Mouse (Mus musculus): ENCODE measurements around the gene Gm20683. TPM values are rescaled to one million over a fixed set of nuclear protein-coding genes. Genes with fewer than 3 reads are reported as not detected.

The Gm20683 gene
- total RNA-seq, 1 experiment from 2014 or later = 1.3 TPM

Other genes with a start within 250 kb of the Gm20683 start
- not detected in 4 replicates for gene Gng13, start 124.6 kb downstream of the Gm20683 start, total RNA-seq (2023)
- gene Chtf18, start 114.3 kb downstream of the Gm20683 start, total RNA-seq (2023) = 7.5 to 10.0 TPM (median 8.2 TPM) in 4 replicates
- 5.7 to 7.8 TPM (median 6.6 TPM) in 4 replicates for gene Rpusd1, start 114.1 kb downstream of the Gm20683 start, total RNA-seq (2023)
- gene Mslnl, start 105.7 kb downstream of the Gm20683 start, total RNA-seq (2023) = 0.21 to 0.22 TPM in 2 of 4 replicates, not detected in the others
- gene Msln, start 87.4 kb downstream of the Gm20683 start, total RNA-seq (2023) = 0.83 TPM in 1 of 4 replicates, not detected in the others
- gene Narfl, start 68.0 kb downstream of the Gm20683 start, total RNA-seq (2023) = 33.4 to 44.4 TPM (median 34.9 TPM) in 4 replicates
- gene Haghl, start 56.1 kb downstream of the Gm20683 start, total RNA-seq (2023) = 19.7 to 25.0 TPM (median 23.7 TPM) in 4 replicates
- gene Ccdc78, start 55.2 kb downstream of the Gm20683 start, total RNA-seq (2023) = not detected in 4 replicates
- 41.7 to 46.0 TPM (median 43.2 TPM) in 4 replicates for gene Fam173a, start 48.9 kb downstream of the Gm20683 start, total RNA-seq (2023)
- gene AC134908.4, start 46.1 kb downstream of the Gm20683 start, total RNA-seq (2023) = 2.5 TPM in 1 of 4 replicates, not detected in the others
- gene Metrn, start 44.6 kb downstream of the Gm20683 start, total RNA-seq (2023) = 10.5 to 16.8 TPM (median 13.6 TPM) in 4 replicates
- gene Fbxl16, start 32.7 kb downstream of the Gm20683 start, total RNA-seq (2023) = not detected in 4 replicates
- gene Wdr24, start 18.1 kb downstream of the Gm20683 start, total RNA-seq (2023) = 18.0 to 20.7 TPM (median 18.5 TPM) in 4 replicates
- 23.7 to 30.8 TPM (median 26.6 TPM) in 4 replicates for gene Jmjd8, start 12.9 kb downstream of the Gm20683 start, total RNA-seq (2023)
- 54.6 to 61.8 TPM (median 59.7 TPM) in 4 replicates for gene Stub1, start 8.4 kb downstream of the Gm20683 start, total RNA-seq (2023)
- 2.7 to 3.4 TPM (median 2.9 TPM) in 4 replicates for gene Rhbdl1, start 4.5 kb downstream of the Gm20683 start, total RNA-seq (2023)
- 60.3 to 71.6 TPM (median 67.0 TPM) in 4 replicates for gene Rhot2, start 3.1 kb upstream of the Gm20683 start, total RNA-seq (2023)
- gene Wdr90, start 19.7 kb upstream of the Gm20683 start, total RNA-seq (2023) = 31.7 to 38.7 TPM (median 35.9 TPM) in 4 replicates
- 1.4 to 5.1 TPM (median 2.8 TPM) in 4 replicates for gene Mcrip2, start 27.0 kb upstream of the Gm20683 start, total RNA-seq (2023)
- gene Mettl26, start 33.3 kb upstream of the Gm20683 start, total RNA-seq (2023) = 19.5 to 27.4 TPM (median 23.1 TPM) in 4 replicates
- 5.2 to 8.4 TPM (median 7.1 TPM) in 4 replicates for gene Wfikkn1, start 39.1 kb upstream of the Gm20683 start, total RNA-seq (2023)
- 22.5 to 27.0 TPM (median 25.2 TPM) in 4 replicates for gene Rab40c, start 78.0 kb upstream of the Gm20683 start, total RNA-seq (2023)
- gene Pigq, start 103.2 kb upstream of the Gm20683 start, total RNA-seq (2023) = 64.5 to 69.3 TPM (median 67.8 TPM) in 4 replicates
- not detected in 4 replicates for gene Nhlrc4, start 103.2 kb upstream of the Gm20683 start, total RNA-seq (2023)
- not detected in 4 replicates for gene A930017K11Rik, start 110.8 kb upstream of the Gm20683 start, total RNA-seq (2023)
- 37.2 to 41.1 TPM (median 38.7 TPM) in 4 replicates for gene Capn15, start 144.0 kb upstream of the Gm20683 start, total RNA-seq (2023)
- gene Rab11fip3, start 227.8 kb upstream of the Gm20683 start, total RNA-seq (2023) = 8.4 to 9.0 TPM (median 8.7 TPM) in 4 replicates
- 3.7 to 4.7 TPM (median 4.5 TPM) in 4 replicates for gene Decr2, start 248.6 kb upstream of the Gm20683 start, total RNA-seq (2023)

Measured in B cell, adult 62 days (primary cell).